Mouse (Mus musculus): ENCODE measurements around the gene Gsto2.

- no peak for TF ChIP-seq CTCF (IDR thresholded peaks at IDR 0.05; ENCODE audit: extremely low read depth, insufficient read depth, insufficient read length, insufficient replicate concordance)
- TF ChIP-seq POLR2A (IDR thresholded peaks at IDR 0.05; ENCODE audit: low read depth, low read length), result no peak
Observed at GRCm38 (mm10) chr19:47910751-47911150, 45.4 kb downstream of the Gsto2 start.
